Mouse (Mus musculus) adipose tissue, adult 10 weeks (tissue): ENCODE measurements around the gene Hbb-y. TPM values are rescaled to one million over a fixed set of nuclear protein-coding genes. Genes with fewer than 3 reads are reported as not detected.

Source experiments
- polyA plus RNA-seq: library from polyadenylated mRNA; stranded (reverse); fragments of 350-450 nt; fragmentation: Illumina TruSeq; extraction: RNeasy Lipid Tissue Mini Kit (QIAGEN cat#74804); gene quantifications from one replicate; pipeline ENCODE4 v1.2.3, GENCODE M21; 2014; ENCODE audit warnings: low read depth, low replicate concordance

The Hbb-y gene
- not detected for polyA plus RNA-seq

DNA sequence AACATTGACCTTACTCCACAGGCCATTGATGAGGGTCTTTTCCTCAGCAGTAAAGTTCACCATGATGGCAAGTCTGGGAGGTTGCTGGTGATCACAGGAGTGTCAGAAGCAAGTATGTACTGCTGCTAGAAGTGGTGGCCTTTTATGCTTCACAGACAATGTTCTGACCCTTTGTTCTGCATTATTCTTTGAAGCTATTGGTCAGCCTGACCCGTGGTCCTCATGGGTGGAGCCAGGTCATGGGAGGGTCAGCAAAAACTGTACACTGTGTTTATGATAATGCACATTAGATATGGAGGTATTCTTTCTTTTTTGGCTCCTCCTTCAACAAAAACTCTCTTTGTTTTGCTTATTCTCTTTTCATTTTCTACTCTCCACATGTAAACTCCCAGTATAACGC, at the start of gene Hbb-y:
Gene Hbb-y (minus strand): TSS at position 127 of the 400 bp plus-strand sequence.

DNA sequence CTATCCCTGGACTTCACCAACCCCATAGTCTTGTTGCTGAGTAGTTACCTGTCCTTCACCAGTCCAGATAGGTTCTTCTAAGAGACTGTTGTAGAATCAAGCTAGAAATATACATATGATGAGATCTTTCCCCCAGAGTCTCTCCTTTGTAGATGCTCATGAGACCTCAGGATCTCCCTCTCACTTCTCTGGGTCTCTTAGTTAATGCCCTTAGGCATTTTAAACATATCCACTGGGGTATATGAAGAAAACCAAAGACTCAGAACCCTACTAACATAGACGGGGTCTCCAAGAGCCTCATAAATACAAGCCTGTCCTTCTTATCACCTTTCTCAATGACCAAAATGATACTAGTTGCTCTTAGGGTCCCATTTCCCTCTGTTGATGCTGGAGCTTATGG, 41.4 kb upstream of the Hbb-y start, which contains the start of gene Olfr64:
Gene Olfr64 (minus strand): TSS at position 101 of the 400 bp plus-strand sequence.

DNA sequence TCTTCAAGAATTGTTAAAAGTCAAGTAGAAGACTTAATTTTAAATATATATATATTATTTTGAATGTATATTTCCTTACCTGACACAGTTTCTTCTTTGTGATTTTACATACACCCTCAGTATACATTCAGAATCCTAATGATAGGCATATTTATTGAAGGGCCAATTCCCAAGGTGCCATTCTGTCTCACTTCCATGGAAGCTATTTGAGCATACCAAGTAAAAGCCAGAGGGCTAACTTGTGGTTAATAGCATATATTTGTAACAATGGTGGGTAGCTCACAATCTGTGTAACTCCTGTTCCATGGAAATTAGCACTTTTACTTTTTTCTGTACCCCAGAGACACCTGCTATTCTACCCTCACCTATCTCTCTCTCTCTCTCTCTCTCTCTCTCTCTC, 33.1 kb upstream of the Hbb-y start, which contains the start of gene Olfr66:
Gene Olfr66 (minus strand): TSS at position 101 of the 400 bp plus-strand sequence.

DNA sequence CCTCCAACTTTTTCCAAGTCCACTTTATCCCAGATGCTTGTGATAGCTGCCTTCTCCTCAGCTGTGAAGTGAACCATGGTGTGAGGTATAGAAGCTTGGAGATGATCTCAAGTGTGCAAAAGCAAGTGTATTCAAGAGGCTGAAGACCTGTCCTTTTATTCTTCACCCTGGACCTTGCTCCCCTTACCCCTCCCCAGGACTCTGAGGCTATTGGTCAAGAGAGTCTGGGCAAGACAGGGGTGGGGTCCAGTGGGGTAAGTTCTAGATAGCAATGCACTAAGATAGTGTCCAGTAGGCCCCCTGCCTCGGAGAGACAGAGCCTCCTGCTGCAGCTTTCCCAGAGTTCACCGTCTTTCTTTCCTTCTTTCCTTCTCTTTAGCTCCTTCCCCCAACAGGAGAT, 10.0 kb downstream of the Hbb-y start, which contains the start of gene Hbb-bh1:
Gene Hbb-bh1 (minus strand): TSS at position 131 of the 400 bp plus-strand sequence.

DNA sequence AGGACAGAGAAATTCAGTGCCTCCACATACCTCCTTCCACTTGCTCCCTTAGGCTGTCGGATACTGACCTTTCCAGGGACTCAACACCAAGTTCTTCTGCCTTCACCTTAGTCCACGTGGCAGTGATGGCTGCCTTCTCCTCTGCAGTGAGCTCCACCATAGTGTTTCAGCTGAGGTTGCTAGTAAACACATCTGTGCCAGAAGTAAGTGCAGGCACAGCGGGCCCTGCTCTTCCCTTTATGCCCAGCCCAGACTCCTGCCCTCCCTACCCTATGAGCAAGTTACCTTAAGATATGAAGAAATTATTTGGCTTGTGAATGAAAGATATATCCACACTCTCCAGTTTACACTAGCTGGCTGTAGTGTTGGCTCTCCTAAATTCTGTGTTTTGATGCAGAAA, 12.7 kb downstream of the Hbb-y start, which contains the start of gene Hbb-bh2:
Gene Hbb-bh2 (minus strand): TSS at position 253 of the 400 bp plus-strand sequence.

DNA sequence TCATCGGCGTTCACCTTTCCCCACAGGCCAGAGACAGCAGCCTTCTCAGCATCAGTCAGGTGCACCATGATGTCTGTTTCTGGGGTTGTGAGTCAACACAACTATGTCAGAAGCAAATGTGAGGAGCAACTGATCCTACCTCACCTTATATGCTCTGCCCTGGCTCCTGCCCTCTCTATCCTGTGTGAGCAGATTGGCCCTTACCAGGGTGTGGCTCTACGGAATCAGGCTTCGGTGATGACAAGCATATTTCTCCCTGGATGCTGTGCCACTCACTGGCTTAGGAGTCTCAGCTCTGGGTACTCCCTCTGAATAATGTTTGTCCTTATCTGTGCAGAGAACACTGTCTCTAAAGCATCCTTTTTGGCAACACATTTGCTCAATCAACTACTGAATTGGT, 25.2 kb downstream of the Hbb-y start, which contains the start of gene Hbb-bs:
Gene Hbb-bs (minus strand): TSS at position 289 of the 400 bp plus-strand sequence.

DNA sequence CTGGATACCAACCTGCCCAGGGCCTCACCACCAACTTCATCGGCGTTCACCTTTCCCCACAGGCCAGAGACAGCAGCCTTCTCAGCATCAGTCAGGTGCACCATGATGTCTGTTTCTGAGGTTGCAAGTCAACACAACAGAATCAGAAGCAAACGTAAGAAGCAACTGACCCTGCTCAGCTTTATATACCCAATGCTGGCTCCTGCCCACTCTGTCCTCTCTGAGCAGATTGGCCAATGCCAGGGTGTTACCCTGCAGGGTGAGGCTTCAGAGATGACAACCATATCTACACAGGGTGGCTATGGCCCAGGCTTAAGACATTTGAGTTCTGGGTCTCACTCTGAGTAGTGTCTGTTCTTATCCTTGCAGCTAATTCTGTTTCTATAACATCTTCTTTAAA, 39.2 kb downstream of the Hbb-y start, which contains the start of gene Hbb-bt:
Gene Hbb-bt (minus strand): TSS at position 231 of the 400 bp plus-strand sequence.

Other genes starting within 250 kb of the Hbb-y start
- gene Olfr620, start 240.7 kb downstream of the Hbb-y start, polyA plus RNA-seq, result not detected
- gene Olfr622, start 210.5 kb downstream of the Hbb-y start, polyA plus RNA-seq, result not detected
- not detected for gene Olfr623, start 189.5 kb downstream of the Hbb-y start, polyA plus RNA-seq
- 0.11 TPM for gene Olfr624, start 182.0 kb downstream of the Hbb-y start, polyA plus RNA-seq
- gene Olfr625-ps1, start 170.5 kb downstream of the Hbb-y start, polyA plus RNA-seq, result not detected
- gene Olfr243, start 138.5 kb downstream of the Hbb-y start, polyA plus RNA-seq, result not detected
- not detected for gene Olfr628, start 122.8 kb downstream of the Hbb-y start, polyA plus RNA-seq
- gene Olfr629, start 108.3 kb downstream of the Hbb-y start, polyA plus RNA-seq, result not detected
- not detected for gene Olfr630, start 95.9 kb downstream of the Hbb-y start, polyA plus RNA-seq
- gene Olfr69, start 81.6 kb downstream of the Hbb-y start, polyA plus RNA-seq, result not detected
- not detected for gene Olfr68, start 73.5 kb downstream of the Hbb-y start, polyA plus RNA-seq
- not detected for gene Olfr67, start 61.4 kb downstream of the Hbb-y start, polyA plus RNA-seq
- 353 TPM for gene Hbb-bt, start 39.2 kb downstream of the Hbb-y start, polyA plus RNA-seq
- gene Hbb-bs, start 25.1 kb downstream of the Hbb-y start, polyA plus RNA-seq, result 2,394 TPM
- not detected for gene Hbb-bh2, start 12.7 kb downstream of the Hbb-y start, polyA plus RNA-seq
- not detected for gene Hbb-bh1, start 10.1 kb downstream of the Hbb-y start, polyA plus RNA-seq
- not detected for gene Olfr66, start 33.0 kb upstream of the Hbb-y start, polyA plus RNA-seq
- gene Olfr64, start 41.3 kb upstream of the Hbb-y start, polyA plus RNA-seq, result not detected
- not detected for gene Olfr65, start 50.3 kb upstream of the Hbb-y start, polyA plus RNA-seq
- gene Olfr631, start 75.6 kb upstream of the Hbb-y start, polyA plus RNA-seq, result not detected
- not detected for gene Olfr632, start 81.1 kb upstream of the Hbb-y start, polyA plus RNA-seq
- not detected for gene Olfr633, start 91.2 kb upstream of the Hbb-y start, polyA plus RNA-seq
- not detected for gene Olfr635, start 117.9 kb upstream of the Hbb-y start, polyA plus RNA-seq
- not detected for gene Olfr638, start 145.5 kb upstream of the Hbb-y start, polyA plus RNA-seq
- gene Olfr639, start 164.1 kb upstream of the Hbb-y start, polyA plus RNA-seq, result not detected
- not detected for gene Olfr640, start 172.4 kb upstream of the Hbb-y start, polyA plus RNA-seq
- gene Olfr641, start 182.2 kb upstream of the Hbb-y start, polyA plus RNA-seq, result not detected
- not detected for gene Olfr642, start 199.4 kb upstream of the Hbb-y start, polyA plus RNA-seq
- gene 4930516K23Rik, start 208.2 kb upstream of the Hbb-y start, polyA plus RNA-seq, result not detected
- not detected for gene Olfr644, start 218.7 kb upstream of the Hbb-y start, polyA plus RNA-seq
- not detected for gene Olfr645, start 232.2 kb upstream of the Hbb-y start, polyA plus RNA-seq